Mouse (Mus musculus) heart, adult 9 months (tissue): Measurements from ENCODE around the gene Slc25a47.
"Not testable (repeated sequence)": the region's sequence is repeated elsewhere in the genome, so short reads cannot be mapped to it uniquely, and the experiment has no call there.

Experiments
- DNase-seq, 2 experiments: peaks; one replicate each; pipeline ENCODE4 v3.0.0; 2022; ENCODE audit warnings: low spot score in 2 of 2

The Slc25a47 gene

DNA sequence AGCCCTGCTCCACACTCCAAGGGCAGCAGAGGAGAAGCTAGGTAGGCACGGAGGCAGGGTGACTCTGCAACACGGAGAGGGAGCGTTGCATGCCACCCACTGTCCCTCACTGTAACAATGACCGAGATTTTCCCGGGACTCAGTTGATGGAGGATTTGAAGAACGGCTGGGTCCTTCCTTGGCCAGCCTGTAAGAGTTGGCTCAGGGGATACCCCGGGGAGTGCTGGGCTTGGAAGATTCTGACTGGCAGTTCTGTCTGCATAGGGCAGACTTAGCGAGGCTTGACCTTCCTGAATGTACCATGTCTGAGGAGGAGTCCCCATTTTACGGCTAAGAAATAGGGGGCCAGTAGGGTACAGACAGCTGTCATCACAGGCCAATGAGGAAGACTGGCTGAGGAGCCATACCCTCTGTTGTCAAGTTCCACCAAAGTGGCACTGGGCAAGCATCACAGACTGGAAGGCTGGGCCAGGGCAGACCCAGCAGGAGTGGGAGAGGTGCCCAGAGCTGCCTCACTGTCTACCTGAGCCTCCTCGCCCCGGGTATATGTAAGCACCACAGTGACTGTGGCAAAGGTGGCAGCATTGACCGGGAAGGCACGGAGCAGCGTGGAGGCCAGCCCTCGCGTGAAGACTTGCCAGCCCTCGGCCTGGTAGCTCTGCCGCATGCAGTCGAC lies 9.4 kb upstream of the Slc25a47 start:
- no peak for DNase-seq

DNA sequence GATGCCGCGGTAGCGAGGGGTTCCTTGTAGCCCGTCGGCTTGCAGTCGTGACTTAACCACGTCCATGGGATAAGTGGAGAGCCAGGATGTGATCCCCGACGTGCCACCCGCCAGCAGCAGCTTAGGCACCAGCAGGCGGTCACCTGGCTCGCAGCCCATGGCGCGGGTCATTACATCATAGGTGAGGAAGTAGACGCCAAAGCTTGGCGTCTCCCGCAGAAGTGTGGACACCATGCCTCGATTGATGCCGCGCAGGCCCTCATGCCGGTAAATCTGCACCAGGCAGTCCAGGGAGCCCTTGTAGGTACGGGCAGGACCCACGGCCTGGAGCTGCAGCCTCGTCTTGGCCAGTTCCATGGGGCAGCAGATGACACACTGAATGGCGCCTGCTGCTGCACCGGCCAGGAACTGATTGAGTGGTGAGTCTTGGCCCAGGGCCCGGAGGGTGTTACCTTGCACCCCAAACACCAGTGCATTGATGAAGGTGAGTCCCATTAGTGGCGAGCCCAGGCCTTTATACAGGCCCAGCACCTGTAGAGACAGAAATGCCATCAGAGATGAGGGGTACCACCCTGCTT lies 8.8 kb upstream of the Slc25a47 start:
- DNase-seq: no peak

DNA sequence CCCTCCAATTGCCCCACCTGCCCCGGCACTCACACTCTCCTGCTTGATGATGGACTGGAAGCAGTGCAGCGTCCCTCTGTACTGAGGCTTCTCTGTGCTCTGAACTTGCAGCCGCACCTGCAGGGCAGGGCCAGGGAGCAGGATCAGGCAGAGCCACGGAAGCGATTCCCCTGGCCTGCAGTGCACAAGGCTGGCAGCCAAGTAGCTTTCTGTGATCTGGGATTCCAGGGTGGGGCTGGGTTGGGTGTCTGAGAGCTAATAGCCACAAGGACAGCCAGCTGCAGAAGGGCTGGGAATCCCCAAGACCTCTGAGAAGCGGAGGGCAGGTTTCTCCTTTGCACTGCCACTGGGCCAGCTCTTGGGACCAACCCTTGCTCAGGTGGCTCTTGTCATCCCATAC lies 8.2 kb upstream of the Slc25a47 start:
- no peak for DNase-seq

DNA sequence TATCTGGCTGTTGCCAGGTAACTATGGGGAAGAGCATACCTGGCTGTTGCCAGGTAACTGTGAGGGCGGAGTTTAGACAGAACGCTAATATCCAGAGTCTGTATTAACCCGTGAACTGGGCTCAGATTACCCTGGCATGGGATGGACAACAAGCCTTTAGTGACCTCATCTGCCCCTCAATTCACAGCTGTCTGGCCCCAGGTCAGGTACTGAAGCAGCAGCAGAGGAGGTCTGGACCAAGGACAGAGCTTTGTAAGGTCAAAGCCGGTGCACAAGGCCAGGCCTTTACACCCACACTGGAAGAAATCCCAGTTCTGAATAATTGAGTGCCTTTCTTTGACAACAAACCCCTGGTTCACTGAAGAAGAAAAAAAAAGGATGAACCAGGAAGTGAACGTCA lies 6.2 kb upstream of the Slc25a47 start:
- no peak for DNase-seq

DNA sequence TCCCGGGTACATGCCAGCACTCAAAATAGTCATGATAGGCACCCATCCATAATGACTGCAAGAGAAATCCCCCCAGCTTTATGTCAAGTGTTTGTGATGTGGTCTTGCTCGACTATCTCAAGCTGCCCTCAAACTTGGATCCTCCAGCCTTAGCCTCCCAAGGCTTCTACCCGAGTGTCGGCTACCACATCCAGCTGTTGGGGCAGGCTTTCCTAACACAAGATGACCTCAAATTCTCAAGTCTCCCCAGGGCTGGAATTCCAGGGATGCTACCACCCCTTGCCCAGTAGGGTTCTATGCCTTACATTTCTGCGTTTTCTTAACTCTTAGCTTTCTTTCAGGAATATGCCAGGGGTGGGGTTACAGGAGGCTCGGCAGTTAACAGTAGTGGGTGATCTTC lies 5.5 kb upstream of the Slc25a47 start:
- no peak for DNase-seq

DNA sequence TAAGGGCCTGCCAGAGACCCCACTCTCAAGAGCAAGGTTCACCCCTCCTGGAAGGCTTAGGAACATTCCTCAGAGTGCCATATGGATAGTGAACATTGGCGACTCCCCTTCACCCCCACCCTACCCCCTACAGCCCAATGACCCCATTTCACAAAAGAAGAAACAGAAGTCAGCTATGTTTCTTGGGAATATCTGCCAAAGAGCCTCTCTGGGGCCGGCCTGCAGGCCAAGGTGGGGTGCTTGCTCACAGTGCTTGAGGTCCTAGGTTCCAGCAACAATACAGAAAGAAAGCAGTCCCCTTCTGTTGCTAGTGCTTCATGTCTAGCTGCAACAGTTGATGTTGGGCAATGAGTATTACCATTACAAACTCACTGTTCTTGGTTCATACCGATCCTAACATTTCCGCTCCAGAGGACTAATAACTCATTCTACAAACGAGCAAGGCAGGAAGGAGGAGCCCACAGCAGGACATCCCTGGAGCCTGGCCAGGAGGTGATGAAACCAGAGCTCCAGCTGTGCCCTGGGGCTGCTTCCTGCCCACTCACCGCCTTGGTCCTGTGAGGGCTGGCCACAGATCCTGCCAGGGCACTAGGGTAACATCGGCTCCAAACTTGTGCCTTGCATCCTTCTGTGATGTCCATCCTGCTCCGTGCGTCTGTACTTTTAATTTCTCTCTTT lies 3.7 kb upstream of the Slc25a47 start:
- DNase-seq: no peak

DNA sequence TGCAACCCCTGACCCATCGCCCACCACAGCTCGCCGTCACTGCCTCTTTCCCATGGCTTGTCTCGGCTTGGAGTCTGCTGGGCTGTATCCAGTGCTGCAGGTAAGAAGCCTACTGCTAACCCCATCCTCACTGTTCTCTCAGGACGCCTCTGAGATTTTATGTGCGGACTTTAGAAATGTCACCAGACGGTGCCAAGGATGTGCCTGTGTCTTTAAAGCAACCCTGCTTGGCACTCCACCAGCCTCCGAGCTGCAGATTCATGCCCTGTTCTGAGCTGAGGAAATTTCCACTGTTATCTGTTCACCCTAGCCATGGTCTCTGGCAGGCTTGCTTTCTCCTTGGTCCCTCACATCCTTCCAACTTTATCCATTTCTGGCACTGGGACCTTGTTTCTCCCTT lies 3.0 kb upstream of the Slc25a47 start:
- no peak for DNase-seq

DNA sequence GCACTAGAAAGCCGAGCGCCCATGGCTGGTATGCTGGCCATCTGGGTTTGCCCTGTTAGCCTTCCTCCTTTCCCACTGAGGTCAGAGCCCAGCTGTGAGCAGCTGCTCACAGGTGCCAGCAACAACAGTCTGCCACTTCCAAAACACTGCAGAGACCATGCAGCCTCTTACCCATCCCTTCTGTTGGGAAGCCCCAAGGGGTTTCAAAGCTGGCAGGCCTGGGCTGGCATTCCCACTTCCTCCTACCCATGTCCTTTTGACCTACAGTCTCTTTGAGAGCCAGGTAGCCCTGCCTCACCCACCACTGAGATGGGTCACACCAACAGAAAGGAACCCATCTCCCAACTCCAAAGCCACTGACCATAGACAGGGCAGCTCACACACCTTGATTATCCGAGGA lies 2.4 kb upstream of the Slc25a47 start:
- DNase-seq: no peak

DNA sequence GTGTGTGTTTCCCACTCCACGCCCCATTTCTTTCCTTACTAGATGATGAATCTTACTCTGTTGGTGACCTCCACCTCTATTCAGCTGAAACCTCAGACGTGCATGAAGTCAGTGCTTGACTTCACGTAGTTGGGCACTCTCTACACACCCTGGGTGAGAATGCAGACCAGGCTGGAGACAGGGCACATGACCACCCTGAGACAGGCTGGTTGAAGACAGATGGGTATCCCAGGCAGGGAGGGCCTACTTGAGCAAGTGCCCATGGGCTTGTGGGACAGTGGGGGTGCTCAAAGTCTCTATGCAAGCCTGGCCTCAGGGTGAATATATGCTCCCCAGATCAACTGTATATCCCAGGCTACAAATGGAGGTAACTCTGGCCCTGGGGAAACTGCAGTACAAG lies 1.5 kb upstream of the Slc25a47 start:
- DNase-seq: no peak

DNA sequence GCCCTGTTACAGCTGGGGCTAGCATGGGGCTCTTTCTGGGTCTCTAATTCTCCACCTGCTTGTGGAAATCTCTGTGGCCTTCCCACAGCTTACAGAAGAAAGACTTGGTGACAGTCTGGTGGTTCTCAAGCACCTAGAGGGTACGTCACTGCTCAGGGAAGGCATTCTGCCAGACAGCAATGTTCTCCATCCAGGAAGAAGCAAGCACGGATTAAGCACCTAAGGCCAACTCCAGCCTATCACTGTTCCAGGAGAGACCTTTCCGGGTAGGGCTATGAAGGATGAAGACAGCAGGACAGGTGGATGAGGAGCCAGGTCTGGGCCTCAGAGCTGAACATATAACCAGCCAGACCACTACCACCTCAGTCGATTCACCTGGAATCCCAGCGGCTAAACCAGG lies 1.1 kb upstream of the Slc25a47 start:
- no peak for DNase-seq

DNA sequence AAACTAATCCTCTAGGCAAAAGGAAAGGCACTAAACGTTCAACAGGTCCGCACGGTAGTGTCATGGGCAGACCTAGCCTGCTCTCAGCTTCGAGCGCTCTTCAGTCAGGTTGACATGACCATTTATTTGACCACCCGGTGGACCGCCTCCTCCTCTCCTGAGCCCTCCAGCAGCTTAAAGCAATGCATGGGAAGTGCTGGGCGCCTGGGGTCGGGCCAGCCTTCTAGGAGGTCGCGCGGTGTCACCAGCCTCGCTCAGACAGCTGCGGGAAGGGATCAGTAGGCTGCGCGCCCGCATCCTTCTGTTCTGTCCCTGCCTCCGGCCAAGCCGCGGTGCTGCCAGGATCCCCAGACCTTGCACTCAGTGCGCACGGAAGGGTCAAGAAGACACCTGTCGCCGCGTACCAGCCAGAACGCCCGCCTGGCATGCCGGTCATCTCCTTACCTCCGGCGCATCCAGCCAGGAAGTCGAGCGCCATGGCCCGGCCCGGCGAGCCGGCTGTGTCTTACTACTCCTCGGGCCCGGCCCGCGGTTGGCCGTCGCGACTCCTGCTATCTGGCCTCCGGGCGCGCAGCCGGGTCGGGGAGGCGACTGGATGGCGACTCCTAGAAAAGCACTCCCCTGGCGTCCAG lies 522 bp upstream of the Slc25a47 start:
- no peak for DNase-seq

DNA sequence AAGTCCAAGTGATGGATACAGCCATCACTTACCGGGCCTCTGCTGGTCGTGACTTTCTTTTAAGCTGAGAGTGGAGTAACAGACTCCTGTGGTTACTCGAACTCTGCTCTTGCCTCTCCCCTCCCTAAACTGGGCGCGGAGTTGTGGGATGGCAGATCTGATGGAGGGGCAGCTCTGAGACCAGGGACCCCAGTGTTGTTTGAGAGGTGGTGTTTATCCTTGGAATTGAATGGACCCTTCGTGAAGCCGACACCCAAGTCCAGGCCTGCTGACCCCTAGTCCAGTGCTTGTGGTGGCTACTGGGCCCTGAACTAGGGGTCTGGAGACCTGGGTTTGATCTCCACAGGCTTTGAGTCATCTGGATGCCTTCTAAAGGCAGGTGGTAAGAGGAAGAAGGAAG lies 876 bp downstream of the Slc25a47 start:
- DNase-seq: no peak

DNA sequence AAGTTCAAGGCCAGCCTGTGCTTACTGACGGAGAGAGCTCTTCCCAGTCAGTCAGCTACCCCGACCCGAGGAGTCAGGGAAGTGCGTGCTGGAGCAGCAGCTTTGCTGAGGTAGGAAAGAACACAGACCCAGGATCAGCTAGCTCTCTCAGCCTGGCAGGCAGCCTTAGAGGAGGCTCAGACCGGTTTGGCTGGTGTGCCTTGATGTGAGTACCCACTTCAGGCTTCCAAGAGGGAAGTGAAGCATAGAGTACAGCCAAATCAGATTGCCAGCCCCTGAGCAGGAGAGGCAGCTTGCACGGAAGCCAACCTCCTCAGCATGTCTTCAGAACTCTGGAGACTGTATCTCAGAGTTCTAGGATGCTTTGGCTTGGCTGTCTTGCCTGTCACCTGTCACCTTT lies 5.3 kb downstream of the Slc25a47 start:
- DNase-seq: no peak

DNA sequence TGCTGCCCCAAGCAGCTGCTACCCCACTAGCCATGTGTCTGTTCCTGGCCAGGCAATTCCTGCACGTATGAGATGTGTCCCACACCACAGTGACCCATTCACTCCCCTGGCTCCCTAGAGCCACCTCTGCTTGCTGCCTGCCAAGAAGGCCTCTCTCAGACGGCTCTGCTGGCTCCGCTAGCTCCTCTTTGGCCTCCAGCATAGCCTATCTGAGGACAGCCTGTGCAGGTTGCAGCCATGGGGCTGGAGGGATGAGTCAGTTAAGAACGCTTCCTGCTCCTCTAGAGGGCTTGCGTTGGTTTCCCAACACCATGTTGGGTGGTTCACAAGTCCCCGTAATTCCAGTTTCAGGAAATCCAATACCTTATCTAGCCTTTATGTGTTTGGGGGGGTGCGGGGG lies 6.8 kb downstream of the Slc25a47 start:
- DNase-seq: no peak

DNA sequence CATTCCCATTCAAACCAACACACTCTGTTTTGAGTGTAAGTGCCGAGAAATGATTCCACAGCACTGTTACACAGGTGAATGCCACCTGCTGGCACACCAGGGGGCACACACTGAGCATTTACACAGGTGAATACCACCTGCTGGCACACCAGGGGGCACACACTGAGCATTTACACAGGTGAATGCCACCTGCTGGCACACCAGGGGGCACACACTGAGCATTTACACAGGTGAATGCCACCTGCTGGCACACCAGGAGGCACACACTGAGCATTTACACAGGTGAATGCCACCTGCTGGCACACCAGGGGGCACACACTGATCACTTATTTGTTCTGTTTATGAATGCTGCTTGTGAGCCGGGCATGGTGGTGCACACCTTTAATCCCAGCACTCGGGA lies 12.2 kb downstream of the Slc25a47 start:
- not testable (repeated sequence) for DNase-seq

DNA sequence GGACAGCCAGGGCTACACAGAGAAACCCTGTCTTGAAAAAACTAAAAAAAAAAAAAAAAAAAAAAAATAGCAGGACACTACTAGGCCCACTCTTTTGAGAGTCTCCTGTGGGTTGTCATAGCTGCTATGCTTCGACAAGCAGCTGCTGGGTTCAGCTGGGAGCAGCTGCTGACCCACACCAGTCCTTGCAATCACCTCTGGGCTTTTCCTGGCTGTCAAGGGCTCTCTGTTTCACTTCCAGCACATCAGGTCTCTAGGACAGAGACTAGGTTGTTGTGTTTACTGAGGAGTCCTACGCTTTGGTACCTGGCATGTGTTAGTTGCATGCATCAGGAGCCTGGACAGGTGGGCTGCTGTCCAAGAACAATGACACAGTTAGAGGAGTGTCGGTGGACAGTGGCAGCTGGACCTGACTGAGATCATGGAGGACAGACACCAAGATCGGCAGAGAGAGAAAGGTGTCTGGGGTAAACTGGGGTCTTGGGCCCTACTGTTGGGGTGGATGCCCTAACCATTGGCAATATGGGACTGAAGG lies 13.7 kb downstream of the Slc25a47 start:
- DNase-seq: peak in 1 of 2 experiments; percentile 33

DNA sequence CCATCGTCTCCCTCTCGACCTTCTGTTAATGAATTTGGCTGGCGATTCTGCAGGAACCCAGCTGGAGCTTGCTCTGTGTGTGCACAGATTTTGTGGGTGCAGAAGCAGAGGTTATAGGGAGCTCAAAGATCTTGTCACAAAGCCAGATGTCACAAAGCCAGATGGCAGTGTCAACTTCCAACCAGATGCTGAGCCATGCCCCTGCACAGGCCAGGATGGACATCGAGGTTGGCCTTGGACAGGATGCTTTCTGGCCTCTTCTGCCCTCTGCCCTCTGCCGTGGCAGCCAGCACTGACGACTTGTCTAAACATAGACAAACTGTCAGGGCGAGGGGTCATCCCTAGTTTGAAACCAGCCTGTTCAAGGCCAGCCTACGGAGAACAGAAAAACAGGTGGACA lies 14.3 kb downstream of the Slc25a47 start:
- DNase-seq: no peak

DNA sequence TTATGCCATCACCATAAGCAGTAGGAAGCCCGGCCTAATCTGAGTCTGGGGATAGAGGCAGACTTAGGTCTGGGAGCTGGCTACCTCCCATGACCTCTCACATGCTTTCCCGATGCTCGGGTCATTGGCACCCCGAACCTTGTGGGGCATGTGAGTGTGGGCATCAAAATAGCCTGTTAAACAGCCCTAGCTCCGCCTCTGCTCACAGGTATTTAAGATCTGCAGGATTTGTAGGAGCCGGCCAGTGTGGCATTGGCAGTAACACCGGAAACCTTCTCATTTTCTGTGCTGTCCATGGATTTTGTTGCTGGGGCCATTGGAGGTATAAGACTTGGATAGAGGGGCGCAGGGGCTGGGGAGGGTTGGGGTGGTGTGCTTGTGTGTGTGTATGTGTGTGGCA lies 15.0 kb downstream of the Slc25a47 start:
- no peak for DNase-seq

DNA sequence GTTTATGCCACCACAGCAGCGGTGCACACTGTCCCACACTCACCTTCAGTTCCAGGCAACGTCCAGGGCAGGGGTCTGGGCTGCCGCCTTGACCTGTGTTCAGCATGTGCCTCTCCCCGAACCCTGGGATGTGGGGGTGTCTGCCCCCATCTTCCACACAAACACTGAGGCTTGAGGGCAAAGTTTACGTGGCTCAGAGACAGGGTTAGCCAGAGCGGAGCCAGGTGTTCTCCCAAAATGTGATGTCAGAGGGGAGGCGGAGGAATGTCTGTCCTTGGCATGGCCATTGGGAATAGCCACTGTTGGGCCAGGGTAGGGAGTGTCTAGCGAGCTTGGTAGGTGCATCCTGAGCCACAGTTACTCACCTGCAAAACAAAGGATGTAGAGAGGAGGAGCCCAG lies 17.0 kb downstream of the Slc25a47 start:
- no peak for DNase-seq

DNA sequence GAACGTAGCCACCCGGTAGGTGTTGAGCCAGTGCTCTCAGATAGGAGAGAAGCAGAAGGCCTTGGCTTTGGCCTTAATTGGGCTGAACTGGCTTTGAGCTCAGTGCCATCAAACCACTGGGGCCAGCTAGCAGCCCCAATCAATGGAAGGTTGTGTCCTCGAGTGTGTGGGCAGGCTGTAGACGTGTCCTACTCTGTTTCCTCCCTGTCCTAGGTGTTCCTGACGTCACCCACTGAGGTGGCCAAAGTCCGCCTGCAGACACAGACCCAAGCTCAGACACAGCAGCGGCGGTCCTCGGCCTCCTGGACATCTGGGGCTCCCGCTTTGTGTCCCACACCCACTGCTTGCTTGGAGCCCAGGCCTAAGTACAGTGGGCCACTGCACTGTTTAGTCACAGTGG lies 19.2 kb downstream of the Slc25a47 start:
- DNase-seq: no peak

DNA sequence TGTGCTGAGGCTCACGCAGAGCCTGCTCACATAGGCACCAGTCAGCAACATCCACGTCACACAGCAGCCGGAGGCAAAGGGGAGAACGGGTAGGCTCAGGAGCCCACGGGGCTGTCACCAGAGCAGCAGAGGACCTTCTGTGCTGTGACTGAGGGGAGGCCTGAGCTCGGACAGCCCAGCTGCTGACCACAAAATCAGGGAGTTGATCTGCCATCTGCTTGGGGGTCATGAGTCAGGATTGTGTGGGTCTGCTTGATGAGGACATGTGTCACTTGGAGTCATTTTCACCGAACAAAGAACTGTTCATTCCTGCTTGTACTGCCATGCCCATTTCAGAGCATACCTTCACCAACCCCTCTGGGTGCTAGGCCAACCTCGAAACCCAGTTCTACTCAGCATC lies 20.3 kb downstream of the Slc25a47 start:
- DNase-seq: no peak

DNA sequence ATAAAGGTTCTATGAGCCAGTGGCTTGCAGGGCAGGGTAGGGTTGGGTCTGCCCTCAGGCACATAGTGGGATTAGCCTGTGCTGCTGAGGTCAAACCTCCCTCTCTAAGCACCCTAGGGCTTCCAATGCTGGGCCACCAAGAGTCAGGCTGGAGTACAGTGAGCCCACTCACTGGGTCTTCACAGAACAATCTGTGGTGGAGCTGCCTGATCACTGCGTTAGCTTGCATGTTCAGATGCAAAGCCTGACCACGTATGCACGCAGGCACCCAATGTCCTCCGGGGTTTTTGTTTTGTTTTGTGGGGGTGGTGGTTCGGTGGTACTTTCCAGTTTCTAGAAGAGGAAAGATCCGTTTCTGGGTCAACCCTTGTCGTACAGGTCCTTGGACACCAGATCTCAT lies 21.3 kb downstream of the Slc25a47 start:
- no peak for DNase-seq
